Mouse (Mus musculus) c-Kit-negative CD71-positive TER-119-positive erythroid progenitor cells, embryonic 14.5 days (primary cell): ENCODE measurements around the gene Clcn2.

ENCODE experiments used
- DNase-seq: peaks from one replicate; pipeline ENCODE4 v3.0.0-alpha.2; 2013; ENCODE audit warnings: low read depth, low spot score

The Clcn2 gene

GRCm38 (mm10) chr16:20717181-20717977, at the start of gene Clcn2, which contains the start of gene Polr2h:
Clcn2 (minus strand) TSS chr16:20717746.
Polr2h (plus strand) TSS chr16:20717665.
- DNase-seq, result peak; percentile 90

- DNase-seq, result peak; percentile 35
Measured at GRCm38 (mm10) chr16:20765244-20765643, 47.7 kb upstream of the Clcn2 start.

GRCm38 (mm10) chr16:20761681-20762080, 44.1 kb upstream of the Clcn2 start:
- DNase-seq, result no peak

GRCm38 (mm10) chr16:20757385-20757784, 39.8 kb upstream of the Clcn2 start:
- DNase-seq, result no peak

DNA sequence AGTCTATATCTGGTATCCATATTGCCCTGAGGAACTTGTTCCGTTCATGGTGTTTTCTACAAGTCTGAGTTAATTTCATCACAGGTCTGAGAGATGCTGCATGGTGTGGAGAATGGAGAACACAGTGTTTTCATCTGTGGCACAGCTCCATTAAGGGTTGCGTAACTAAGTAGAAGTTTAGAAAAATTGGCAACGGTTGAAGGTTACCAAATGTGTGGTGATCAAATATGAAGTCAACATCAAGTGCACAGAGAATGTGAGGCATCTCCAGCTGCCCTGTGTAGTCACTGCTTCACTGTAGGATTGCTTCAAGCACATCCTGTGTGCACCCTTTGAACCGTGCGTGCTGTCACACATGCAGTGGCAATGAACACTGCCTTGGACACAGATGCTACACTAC, 38.5 kb upstream of the Clcn2 start:
- DNase-seq, result no peak

DNA sequence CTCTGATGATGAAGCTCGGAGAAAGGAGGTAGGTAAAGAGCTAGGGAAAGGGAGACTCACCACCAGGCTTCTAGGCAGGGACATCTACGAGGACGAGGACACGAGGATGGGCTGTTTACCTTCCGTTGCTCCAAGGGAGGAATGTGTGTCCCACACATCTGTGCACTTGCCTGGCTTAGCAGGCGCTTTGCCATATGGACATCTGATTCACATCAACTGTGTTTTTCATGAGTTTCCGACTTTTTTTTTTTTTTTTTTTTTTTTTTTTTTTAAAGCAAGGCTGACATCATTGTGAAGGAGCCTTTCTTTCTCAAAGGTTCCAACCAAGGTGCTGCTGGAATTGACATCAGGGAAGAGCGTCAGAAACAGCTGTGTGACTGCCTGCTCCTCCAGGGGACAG, 33.0 kb upstream of the Clcn2 start:
- no peak for DNase-seq

DNA sequence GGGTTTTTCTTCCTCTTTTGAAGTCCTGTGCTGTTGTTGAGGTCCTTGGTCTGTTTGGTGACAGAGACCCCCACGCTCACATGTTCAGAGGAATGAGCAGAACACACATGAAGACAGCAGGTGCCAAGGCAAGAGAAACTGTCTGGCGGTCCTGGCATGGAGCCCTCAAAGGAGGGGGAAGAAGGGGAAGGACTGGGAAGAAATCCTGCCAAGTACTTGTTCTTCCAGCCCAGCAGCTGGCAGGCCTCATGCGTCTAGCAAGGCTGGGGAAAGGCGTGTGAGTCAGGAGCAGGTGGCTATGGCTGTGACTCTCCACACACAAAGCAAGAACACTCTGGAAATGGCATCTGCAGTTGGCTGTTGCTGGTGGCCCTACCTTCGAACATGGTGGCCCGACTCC, 29.1 kb upstream of the Clcn2 start:
- no peak for DNase-seq

GRCm38 (mm10) chr16:20739845-20740244, 22.3 kb upstream of the Clcn2 start:
- DNase-seq, result no peak

DNA sequence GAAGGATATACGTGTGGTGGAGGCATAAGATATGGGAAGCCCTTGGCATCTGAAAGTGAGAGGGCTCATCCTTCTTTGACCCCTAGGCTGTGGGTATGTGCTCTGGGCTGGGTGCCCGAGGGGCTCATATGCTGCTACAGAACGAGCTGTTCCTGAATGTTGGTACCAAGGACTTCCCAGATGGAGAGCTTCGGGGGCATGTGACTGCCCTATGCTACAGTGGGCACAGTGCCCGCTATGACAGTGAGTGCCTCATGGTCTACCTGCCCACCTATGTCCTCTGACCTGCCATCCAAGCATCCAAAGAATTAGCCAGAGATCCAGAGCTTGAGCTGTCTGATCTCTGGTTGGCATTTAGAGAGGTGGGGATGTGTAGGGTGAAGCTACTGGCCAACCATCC, 19.3 kb upstream of the Clcn2 start:
- no peak for DNase-seq

DNA sequence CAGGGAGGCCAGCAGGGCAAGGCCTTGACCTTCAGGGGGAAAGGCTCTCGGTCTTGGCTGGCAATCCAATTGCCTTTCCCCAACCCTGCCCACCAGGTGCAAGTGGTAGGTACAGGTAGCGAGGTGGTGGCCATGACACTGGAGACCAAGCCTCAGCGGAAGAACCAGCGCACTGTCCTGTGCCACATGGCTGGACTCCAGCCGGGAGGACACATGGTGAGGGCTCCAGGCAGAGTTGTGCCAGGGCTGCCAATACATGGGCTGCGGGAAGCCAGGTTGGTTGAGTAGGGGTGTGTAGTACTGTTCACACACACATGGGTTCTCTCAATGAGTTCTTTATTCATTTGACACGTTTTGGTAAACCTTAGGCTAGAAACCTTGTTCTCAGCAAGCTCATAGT, 18.6 kb upstream of the Clcn2 start:
- no peak for DNase-seq

- no peak for DNase-seq
Measured at GRCm38 (mm10) chr16:20735651-20736050, 18.1 kb upstream of the Clcn2 start.

- DNase-seq, result no peak
Measured at GRCm38 (mm10) chr16:20733731-20734730, 16.5 kb upstream of the Clcn2 start, which contains the start of gene Thpo. Thpo (minus strand) TSS chr16:20734511.

GRCm38 (mm10) chr16:20732925-20733730, 15.6 kb upstream of the Clcn2 start, which contains the start of gene Chrd:
Chrd (plus strand) TSS chr16:20733127.
- no peak for DNase-seq

DNA sequence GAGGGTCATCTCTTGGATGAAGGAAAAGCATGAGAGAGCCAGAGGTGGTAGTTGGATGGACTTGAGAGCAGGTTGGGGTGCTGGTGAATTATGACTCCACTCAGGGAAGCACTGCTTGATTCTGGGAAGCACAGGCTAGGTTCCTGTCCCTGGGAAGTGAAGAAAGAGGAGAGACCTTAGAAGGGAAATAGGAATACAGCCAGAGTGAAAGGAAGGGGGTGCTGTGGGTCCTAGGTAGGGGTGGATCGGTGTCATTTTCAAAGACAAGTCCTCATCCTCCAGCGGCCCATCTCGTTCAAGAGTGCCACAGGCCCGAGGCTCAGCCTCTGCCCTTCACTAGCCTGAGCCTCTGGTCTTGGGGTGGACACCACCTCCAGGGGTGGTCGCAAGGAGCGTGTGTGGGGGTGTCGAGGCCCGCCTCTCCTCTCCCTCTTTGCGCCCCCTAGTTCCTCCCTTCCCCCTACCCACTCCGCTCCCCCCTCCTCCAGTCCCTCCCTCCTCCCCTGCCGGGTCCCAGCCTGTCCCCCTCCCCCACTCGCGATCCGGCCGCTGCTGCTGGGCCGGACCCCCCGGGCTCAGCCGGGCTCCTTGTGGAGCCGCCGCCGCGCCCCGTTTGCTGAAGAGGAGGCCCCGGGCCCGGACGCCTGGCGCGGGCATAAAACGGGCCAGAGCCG, 14.8 kb upstream of the Clcn2 start:
- no peak for DNase-seq

DNA sequence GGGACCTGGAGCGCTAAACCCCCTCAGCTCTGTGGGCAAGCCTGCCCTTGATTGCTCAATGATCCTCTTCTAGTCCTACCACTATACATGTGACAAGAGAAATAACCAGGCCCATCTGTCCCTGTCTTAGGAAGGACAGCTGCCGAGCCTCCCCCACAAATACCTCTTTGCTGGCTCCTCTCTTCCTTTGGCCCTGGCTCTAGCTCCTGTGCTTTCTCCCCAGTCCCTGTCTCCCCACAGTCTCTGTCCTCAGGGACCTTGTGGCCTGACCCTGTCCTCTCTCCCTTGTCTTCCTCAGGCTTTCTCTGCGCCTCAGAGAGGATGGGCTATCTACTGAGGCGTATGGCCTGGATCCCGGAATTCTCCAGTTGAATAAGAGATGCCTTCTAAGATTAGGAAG, 14.1 kb upstream of the Clcn2 start:
- no peak for DNase-seq

GRCm38 (mm10) chr16:20730293-20730711, 12.8 kb upstream of the Clcn2 start:
- DNase-seq, result no peak

DNA sequence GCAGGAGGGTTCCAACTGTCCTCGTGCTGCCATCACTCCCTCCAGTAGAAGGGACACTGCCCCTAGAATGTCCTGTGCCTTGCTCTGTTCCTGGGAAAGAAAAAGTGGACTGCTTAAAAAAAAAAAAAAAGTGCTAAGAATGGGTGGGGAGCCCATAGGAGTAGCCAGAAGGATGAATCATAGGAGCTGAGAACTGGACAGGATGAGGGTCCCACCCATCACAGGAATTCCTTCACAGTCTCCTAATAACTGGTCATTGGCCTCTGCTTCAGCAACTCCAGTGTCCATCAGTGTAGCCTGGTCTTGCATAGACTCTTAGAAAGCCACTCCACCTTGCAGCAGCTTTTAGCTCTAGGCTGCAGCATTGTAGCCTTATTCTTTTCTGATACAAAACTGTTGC, 8.8 kb upstream of the Clcn2 start:
- no peak for DNase-seq

- no peak for DNase-seq
Measured at GRCm38 (mm10) chr16:20725750-20726149, 8.2 kb upstream of the Clcn2 start.

- no peak for DNase-seq
Measured at GRCm38 (mm10) chr16:20725321-20725720, 7.8 kb upstream of the Clcn2 start.

GRCm38 (mm10) chr16:20724338-20724748, 6.8 kb upstream of the Clcn2 start:
- no peak for DNase-seq

DNA sequence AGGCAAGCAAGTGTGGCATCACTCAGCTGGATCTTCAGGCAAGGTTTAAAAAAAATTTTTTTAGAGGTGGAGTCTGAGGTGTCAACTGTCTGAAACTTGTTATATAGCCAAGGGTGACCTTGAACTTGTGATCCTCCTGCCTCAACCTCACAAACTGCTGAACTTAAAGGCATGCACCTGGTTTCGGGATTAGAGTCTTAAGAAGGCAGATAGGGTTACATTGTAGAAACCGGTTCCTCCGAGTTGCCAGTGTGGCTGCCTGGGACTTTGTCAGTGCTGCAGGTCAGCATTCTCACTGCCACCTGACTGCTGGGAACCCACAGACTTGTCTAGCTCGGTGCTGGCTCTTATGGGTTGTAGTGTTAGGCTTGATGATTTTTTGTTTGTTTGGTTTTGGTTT, 5.7 kb upstream of the Clcn2 start:
- DNase-seq, result no peak
